Mouse (Mus musculus) spleen, adult 2 months (tissue): ENCODE measurements around the gene Iqcf6.

Experiments
- CTCF ChIP-seq: fragments of 200-500 bp; IDR thresholded peaks from 2 replicates; pipeline ENCODE4 v1.5.1; 2011; ENCODE audit warnings: mild to moderate bottlenecking, inconsistent platforms; ENCODE audit not compliant: insufficient read depth, insufficient read length, insufficient replicate concordance; ENCODE audit errors: extremely low read depth
- POLR2A ChIP-seq: fragments of 200-500 bp; IDR thresholded peaks from 2 replicates; pipeline ENCODE4 v1.6.1; 2011; ENCODE audit warnings: low read depth, low read length, inconsistent platforms

- TF ChIP-seq CTCF, result no peak
- TF ChIP-seq POLR2A, result no peak
These were observed 47.5 kb downstream of the Iqcf6 start for GRCm38 (mm10) chr9:106673860-106674259.
